Mouse (Mus musculus) heart, postnatal 0 days (tissue): ENCODE measurements around the gene Vmn2r14.
"Not testable (repeated sequence)": the region's sequence is repeated elsewhere in the genome, so short reads cannot be mapped to it uniquely, and the experiment has no call there.

ENCODE experiments used
- CTCF ChIP-seq: IDR thresholded peaks from 2 replicates; pipeline ENCODE4 v1.5.1; 2016; ENCODE audit warnings: antibody characterized with exemption, control low read depth, low read depth
- EP300 ChIP-seq: IDR thresholded peaks from 2 replicates; pipeline ENCODE4 v1.6.1; 2016; ENCODE audit warnings: antibody characterized with exemption, low read depth

DNA sequence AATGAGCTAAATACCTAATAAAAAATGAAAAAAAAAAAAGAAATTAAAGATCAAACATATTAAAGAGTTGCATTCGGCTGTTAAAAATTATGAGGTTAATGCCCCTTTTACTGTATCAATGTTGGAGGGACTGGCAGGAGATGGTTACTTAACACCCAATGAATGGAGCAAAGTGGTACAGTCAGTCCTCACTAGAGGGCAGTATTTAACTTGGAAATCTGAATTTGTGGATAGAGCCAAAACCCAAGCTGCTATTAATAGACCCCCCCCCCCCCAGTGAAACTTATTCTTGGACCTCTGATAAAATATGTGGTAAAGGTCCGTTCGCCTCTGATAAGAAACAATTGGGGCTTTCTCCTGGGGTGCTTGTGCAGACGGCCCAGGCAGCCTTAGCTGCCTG lies 57.7 kb downstream of the Vmn2r14 start:
- TF ChIP-seq EP300, CTCF: not testable (repeated sequence)
